Mouse (Mus musculus) heart, postnatal 0 days (tissue): ENCODE results near the gene Polq.

Experiments
- CTCF ChIP-seq: IDR thresholded peaks from 2 replicates; pipeline ENCODE4 v1.5.1; 2016; ENCODE audit warnings: antibody characterized with exemption, control low read depth, low read depth
- EP300 ChIP-seq: IDR thresholded peaks from 2 replicates; pipeline ENCODE4 v1.6.1; 2016; ENCODE audit warnings: antibody characterized with exemption, low read depth

DNA sequence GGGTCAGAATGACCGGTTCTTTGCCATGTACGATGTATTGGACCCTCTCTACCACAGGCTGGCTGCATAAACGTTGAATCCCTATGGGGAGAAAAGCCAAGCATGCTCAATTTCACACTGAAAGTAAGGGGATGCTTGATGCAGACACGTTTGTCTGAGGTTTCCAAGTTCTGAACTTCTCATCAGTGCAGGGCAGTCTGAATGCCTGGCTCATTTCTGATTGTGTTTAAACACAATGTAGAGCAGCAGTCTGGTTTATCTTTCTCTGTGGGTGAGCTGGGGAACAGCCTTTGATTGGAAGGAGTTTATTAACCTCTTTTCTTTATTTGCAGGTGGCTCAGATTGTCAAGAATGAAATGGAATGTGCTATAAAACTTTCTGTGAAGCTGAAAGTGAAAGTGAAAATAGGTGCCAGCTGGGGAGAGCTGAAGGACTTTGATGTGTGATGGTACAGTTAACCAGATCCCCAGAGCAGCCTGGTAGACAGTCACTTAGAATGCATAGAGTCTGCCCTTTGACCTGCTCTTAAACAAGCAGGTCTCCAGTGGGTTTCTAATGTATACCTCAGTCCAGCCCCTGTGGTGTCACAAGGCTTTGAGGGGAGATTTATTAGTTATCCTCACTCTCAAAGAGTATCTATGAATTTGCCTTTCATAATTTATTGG lies 82.7 kb downstream of the Polq start:
- TF ChIP-seq CTCF (no peak), EP300 (no peak)
